Mouse (Mus musculus): Measurements from ENCODE around the gene Kcnma1. TPM values are rescaled to one million over a fixed set of nuclear protein-coding genes. Genes with fewer than 3 reads are reported as not detected.
A peak's percentile ranks its signal among the peaks of the same experiment; 100 is the strongest.

The Kcnma1 gene
- polyA plus RNA-seq, 1 experiment from 2014 or later: 2.0 TPM

DNA sequence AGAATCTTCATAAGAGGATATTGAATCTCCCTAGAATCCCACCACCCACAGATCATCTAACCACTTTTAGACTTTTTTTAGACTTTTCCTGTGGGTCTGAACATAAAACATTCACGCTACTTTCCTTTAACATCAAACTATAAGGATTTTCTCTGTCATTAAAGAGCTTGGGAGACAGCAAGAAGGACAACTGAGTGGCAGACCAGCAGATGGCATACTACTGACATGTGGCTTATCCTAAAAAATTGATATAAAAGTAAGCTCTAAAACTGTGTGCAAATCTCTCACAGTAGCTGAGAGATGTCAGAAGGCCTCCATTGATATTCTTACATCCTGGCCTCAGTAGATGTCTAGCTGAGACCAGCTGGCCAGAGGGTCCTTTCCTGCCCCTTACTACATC is 4.3 kb downstream of the Kcnma1 start:
- Histone ChIP-seq H3K9me3 (ENCODE audit: low read length) (no peaks in the 10 kb centered on the region), H3K27me3 (ENCODE audit: insufficient read depth, low read length) (peaks cover 28% of the 10 kb centered on the region), H3K27ac (ENCODE audit: low read length) (no peak overlapping the region), H3K4me2 (replicated peaks; ENCODE audit: low read depth, low read length) (no peak overlapping the region), H3K4me1 (ENCODE audit: insufficient read depth, low read length) (no peaks in the 10 kb centered on the region), H3K9ac (replicated peaks; ENCODE audit: low read length) (no peak overlapping the region), H3K4me3 (ENCODE audit: low read length) (no peak overlapping the region), H3K36me3 (ENCODE audit: insufficient read depth, low read length) (no peaks in the 10 kb centered on the region)
- ATAC-seq (ENCODE audit: low FRiP score, low TSS enrichment): no peak
- WGBS: 82% methylated on average over 1 of the region's 1 CpGs

DNA sequence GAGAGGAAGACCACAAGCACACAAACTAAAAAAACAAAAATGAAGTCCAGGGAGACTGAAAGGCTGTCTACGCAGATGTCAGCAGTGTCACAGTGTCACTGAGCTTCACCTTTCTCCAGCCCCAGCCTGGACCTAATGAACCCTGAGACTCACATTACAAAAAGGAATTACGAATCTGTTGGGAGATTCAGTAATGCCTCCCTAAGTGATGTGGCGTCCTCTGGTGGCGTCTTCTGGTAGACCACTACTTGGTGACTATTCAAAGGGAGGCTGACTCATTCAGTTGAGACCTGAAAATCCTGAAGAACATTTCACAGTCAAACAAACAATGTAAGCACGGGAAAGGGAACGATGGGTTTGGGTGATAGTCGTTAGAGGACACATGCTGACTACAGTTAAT is 6.0 kb downstream of the Kcnma1 start:
- H3K4me3 ChIP-seq (ENCODE audit: low read length): no peak overlapping the region
- WGBS: 5% methylated on average over 7 of the region's 7 CpGs
- H3K4me2 ChIP-seq (replicated peaks; ENCODE audit: low read depth, low read length): no peak overlapping the region
- ATAC-seq (ENCODE audit: low FRiP score, low TSS enrichment): no peak
- H3K9me3 ChIP-seq (ENCODE audit: low read length): no peaks in the 10 kb centered on the region
- H3K27ac ChIP-seq (ENCODE audit: low read length): no peak overlapping the region
- peaks cover 5% of the 10 kb centered on the region; the same call in 1 of the 2 replicates for H3K4me1 ChIP-seq (ENCODE audit: insufficient read depth, low read length)
- no peak overlapping the region for H3K9ac ChIP-seq (replicated peaks; ENCODE audit: low read length)
- H3K27me3 ChIP-seq (ENCODE audit: insufficient read depth, low read length): peaks cover 45% of the 10 kb centered on the region
- no peaks in the 10 kb centered on the region for H3K36me3 ChIP-seq (ENCODE audit: insufficient read depth, low read length)

DNA sequence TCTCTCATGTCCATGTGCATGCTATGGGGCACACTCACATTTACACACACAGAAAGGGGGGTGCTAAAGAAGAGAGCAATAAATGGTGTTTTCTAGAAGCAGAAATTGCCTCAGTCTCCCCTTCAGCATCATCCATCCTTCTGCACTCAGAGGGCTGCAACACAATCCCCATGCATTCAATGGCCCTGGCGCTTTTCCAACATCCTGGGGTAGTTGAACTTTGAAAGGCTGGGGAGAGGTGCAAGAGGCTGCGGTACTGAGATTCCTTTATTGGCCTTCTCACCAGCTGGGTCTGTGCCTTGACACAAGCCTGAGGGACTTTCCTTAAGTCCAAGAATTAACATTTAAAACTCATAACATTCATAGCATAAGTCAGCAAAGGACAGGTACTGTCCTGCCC is 8.0 kb downstream of the Kcnma1 start:
- Histone ChIP-seq H3K9me3 (ENCODE audit: low read length) (no peaks in the 10 kb centered on the region), H3K4me1 (ENCODE audit: insufficient read depth, low read length) (peaks cover 6% of the 10 kb centered on the region; the same call in 1 of the 2 replicates), H3K9ac (replicated peaks; ENCODE audit: low read length) (no peak overlapping the region), H3K27ac (ENCODE audit: low read length) (no peak overlapping the region), H3K36me3 (ENCODE audit: insufficient read depth, low read length) (no peaks in the 10 kb centered on the region), H3K27me3 (ENCODE audit: insufficient read depth, low read length) (peaks cover 63% of the 10 kb centered on the region), H3K4me2 (replicated peaks; ENCODE audit: low read depth, low read length) (no peak overlapping the region), H3K4me3 (ENCODE audit: low read length) (no peak overlapping the region)
- no peak for ATAC-seq (ENCODE audit: low FRiP score, low TSS enrichment)
- 63% methylated on average over 2 of the region's 2 CpGs for WGBS

DNA sequence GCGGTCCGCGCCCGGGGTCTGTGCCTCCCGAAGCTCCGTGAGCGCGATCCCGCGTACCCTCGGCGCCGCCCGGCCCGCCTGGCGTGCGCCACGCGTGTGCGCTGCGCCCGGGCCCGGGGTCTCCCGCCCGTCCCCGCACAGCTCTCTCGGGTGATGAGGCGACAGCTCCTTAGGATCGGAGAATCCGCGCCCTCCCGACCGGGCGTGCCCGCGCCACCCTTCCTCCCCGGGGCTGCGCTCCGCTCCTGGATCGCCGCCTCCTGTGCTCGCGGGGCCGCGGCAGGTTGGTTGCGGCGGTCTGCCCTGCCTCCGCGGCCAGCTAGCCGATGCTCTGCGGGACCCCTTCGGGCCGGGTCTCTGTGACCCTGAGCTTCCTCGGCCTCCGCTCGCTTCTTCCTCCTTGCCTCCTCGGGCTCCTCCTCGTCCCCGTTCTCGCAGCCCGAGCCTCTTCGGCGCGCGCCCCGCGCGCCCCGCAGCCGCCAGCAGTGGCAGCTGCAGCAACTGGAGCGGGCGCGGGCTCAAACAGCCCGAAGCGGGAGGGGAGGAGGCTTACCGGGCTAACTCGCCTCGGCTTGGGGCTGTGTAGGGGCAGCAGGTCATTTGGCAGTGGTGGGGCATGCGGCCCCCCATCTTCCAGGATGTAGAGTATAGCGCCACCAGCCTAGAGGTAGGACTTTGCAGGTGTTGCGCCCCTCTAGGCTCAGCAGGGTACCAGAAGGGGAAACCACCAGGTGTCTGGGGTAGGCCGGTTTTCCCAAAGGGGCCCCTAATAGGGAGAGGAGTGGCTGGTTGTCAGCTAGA is 9.6 kb downstream of the Kcnma1 start:
- ATAC-seq (ENCODE audit: low FRiP score, low TSS enrichment): peak; percentile 67
- Histone ChIP-seq H3K27me3 (ENCODE audit: insufficient read depth, low read length) (peaks cover 71% of the 10 kb centered on the region), H3K4me1 (ENCODE audit: insufficient read depth, low read length) (peaks cover 6% of the 10 kb centered on the region; the same call in 1 of the 2 replicates), H3K9ac (replicated peaks; ENCODE audit: low read length) (peak overlapping the region; percentile 68), H3K9me3 (ENCODE audit: low read length) (no peaks in the 10 kb centered on the region), H3K4me2 (replicated peaks; ENCODE audit: low read depth, low read length) (peak overlapping the region; percentile 97), H3K27ac (ENCODE audit: low read length) (no peak overlapping the region), H3K4me3 (ENCODE audit: low read length) (peak overlapping the region; percentile 70), H3K36me3 (ENCODE audit: insufficient read depth, low read length) (no peaks in the 10 kb centered on the region)
- WGBS: under 1% methylated on average over 79 of the region's 82 CpGs

DNA sequence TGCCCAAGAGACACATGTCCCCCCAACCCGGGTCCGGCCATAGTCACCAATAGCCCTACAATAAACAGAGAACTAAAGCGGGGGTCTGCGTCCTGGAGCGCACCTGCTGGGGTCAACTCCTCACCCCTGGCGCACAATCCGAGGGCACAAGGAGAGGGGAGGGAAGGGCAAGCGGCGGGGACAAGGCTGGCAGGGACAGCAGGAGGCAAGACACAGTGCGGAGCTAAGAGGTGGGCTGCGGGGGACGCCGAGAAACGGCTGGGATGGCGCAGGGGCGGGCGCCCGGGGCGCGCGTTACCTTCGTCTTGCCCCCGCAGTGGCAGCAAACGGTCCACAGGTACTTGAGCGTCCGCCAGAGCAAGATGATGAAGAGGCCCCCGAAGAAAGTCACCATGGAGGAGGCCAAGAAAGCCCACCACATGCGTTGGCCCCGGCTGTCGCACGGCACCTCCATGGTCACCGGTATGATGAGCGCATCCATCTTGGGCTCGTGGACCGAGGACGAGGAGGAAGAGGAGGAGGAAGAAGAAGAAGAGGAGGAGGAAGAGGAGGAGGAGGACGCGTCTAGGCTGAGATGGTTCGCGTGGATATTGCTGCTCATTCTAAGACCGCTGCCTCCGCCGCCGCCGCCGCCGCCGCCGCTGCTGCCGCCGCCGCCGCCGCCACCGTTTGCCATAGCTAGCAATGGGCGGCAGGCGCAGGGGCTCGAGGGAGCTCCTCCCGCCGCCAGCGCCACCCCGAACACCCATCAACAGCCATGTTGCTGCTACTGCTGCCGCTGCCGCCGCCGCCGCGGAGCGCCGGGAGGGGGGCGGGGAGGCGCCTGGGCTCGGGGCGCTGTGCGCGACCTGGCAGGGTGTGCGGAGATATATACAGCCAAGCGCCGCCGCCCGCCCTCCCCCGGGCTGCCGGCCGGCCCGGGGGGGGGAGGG is 10.6 kb downstream of the Kcnma1 start:
- peak; percentile 44 for ATAC-seq (ENCODE audit: low FRiP score, low TSS enrichment)
- WGBS: under 1% methylated on average over 70 of the region's 85 CpGs
- peaks cover 69% of the 10 kb centered on the region for H3K27me3 ChIP-seq (ENCODE audit: insufficient read depth, low read length)

DNA sequence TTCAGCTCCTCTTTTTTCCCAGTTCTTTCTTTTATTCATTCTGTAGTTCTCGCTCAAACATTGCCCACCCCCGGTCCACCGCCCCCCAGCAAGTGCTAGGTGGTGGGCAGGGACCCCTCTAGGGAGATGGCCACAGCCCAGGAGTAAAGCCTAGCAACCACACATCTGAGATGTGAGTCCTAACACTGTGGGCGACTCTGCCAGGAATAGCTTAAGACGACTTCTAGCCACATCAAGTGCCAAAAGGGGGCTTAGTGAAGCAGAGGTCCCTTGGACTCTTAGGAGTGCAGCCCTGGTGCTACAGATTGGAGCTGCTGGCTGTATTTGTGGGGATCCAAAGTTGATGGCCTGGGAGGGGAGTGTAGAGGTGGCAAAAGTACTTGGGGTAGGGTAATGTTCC is 11.6 kb downstream of the Kcnma1 start:
- 49% methylated on average over 5 of the region's 5 CpGs for WGBS
- Histone ChIP-seq H3K4me2 (replicated peaks; ENCODE audit: low read depth, low read length) (no peak overlapping the region), H3K27me3 (ENCODE audit: insufficient read depth, low read length) (peaks cover 68% of the 10 kb centered on the region)

More for the DNA sequence above, 10.6 kb downstream of the Kcnma1 start:
- H3K27ac ChIP-seq (ENCODE audit: low read length): no peak overlapping the region
- H3K4me3 ChIP-seq (ENCODE audit: low read length): peak overlapping the region; percentile 70
- H3K4me1 ChIP-seq (ENCODE audit: insufficient read depth, low read length): peaks cover 6% of the 10 kb centered on the region; the same call in 1 of the 2 replicates
- no peaks in the 10 kb centered on the region for H3K9me3 ChIP-seq (ENCODE audit: low read length)
- no peaks in the 10 kb centered on the region for H3K36me3 ChIP-seq (ENCODE audit: insufficient read depth, low read length)
- peak overlapping the region; percentile 97 for H3K4me2 ChIP-seq (replicated peaks; ENCODE audit: low read depth, low read length)
- H3K9ac ChIP-seq (replicated peaks; ENCODE audit: low read length): peak overlapping the region; percentile 68

DNA sequence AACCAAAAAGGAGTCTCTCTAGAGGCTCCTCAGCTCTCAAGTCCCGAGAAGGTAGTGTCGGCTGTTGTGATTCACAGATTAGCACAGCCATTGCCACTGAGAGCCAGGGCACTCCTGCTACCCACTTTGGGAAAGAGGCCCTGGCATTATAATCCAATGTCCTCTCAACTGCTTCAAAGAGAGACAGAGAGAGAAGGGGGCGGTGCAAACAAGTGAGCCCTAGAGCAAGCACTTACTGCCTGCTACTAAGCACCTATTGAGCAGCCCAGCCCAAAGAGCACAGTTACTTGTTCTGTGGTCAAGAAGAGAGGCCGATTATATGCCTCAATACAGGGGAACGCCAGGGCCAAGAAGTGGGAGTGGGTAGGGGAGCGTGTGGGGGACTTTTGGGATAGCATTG is 16.4 kb downstream of the Kcnma1 start:
- Histone ChIP-seq H3K36me3 (ENCODE audit: insufficient read depth, low read length) (no peaks in the 10 kb centered on the region), H3K4me3 (ENCODE audit: low read length) (no peak overlapping the region), H3K27me3 (ENCODE audit: insufficient read depth, low read length) (peaks cover 25% of the 10 kb centered on the region), H3K9me3 (ENCODE audit: low read length) (no peaks in the 10 kb centered on the region), H3K4me2 (replicated peaks; ENCODE audit: low read depth, low read length) (no peak overlapping the region), H3K9ac (replicated peaks; ENCODE audit: low read length) (no peak overlapping the region), H3K4me1 (ENCODE audit: insufficient read depth, low read length) (no peaks in the 10 kb centered on the region), H3K27ac (ENCODE audit: low read length) (no peak overlapping the region)
- ATAC-seq (ENCODE audit: low FRiP score, low TSS enrichment): no peak
- 73% methylated on average over 6 of the region's 6 CpGs for WGBS

More for the DNA sequence above, 11.6 kb downstream of the Kcnma1 start:
- no peak for ATAC-seq (ENCODE audit: low FRiP score, low TSS enrichment)
- Histone ChIP-seq H3K27ac (ENCODE audit: low read length) (no peak overlapping the region), H3K9ac (replicated peaks; ENCODE audit: low read length) (no peak overlapping the region), H3K4me3 (ENCODE audit: low read length) (no peak overlapping the region), H3K36me3 (ENCODE audit: insufficient read depth, low read length) (no peaks in the 10 kb centered on the region), H3K4me1 (ENCODE audit: insufficient read depth, low read length) (peaks cover 6% of the 10 kb centered on the region; the same call in 1 of the 2 replicates), H3K9me3 (ENCODE audit: low read length) (no peaks in the 10 kb centered on the region)

DNA sequence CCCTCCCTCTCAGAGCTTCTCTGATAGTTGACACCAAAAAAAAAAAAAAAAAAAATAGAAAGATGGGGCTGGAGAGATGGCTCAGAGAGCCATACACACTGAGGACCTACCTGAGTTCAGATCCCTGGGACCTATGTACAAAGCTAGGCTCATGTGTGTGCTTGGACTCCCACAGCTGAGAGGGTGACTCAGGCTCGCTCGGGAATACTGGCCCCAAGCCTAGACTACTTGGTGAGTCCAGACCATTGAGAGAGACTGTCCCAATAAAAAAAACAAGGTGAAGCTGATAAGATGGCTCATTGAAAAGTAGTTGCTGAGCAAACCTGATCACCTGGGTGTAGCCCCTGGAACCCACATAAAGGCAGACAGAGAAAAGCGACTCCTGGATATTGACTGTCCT is 18.5 kb downstream of the Kcnma1 start:
- ATAC-seq (ENCODE audit: low FRiP score, low TSS enrichment): no peak
- no peak overlapping the region for H3K27ac ChIP-seq (ENCODE audit: low read length)
- no peaks in the 10 kb centered on the region for H3K4me1 ChIP-seq (ENCODE audit: insufficient read depth, low read length)
- no peak overlapping the region for H3K4me3 ChIP-seq (ENCODE audit: low read length)
- H3K36me3 ChIP-seq (ENCODE audit: insufficient read depth, low read length): no peaks in the 10 kb centered on the region
- H3K27me3 ChIP-seq (ENCODE audit: insufficient read depth, low read length): peaks cover 6% of the 10 kb centered on the region
- H3K9ac ChIP-seq (replicated peaks; ENCODE audit: low read length): no peak overlapping the region
- 83% methylated on average over 3 of the region's 3 CpGs for WGBS
- H3K9me3 ChIP-seq (ENCODE audit: low read length): no peaks in the 10 kb centered on the region
- no peak overlapping the region for H3K4me2 ChIP-seq (replicated peaks; ENCODE audit: low read depth, low read length)

DNA sequence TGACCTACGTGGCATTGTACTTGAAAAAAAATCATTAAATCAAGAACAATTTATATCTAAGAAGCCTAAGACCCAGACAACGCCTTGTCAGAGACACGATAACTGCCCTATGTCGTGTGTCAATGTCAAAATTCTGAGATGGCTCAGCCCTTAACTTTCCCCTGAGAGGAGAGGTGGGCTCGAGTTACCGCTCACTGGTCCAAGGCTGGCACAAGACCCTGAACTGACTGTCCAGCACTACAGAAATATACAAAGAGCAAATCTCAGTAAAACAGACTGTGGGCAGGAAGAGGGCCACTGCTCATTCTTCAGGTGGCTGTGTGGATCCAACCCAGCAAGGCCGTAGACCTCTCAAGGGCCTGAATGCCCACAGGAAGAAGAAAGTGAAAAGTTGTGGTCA is 23.4 kb downstream of the Kcnma1 start:
- Histone ChIP-seq H3K4me2 (replicated peaks; ENCODE audit: low read depth, low read length) (no peak overlapping the region), H3K27ac (ENCODE audit: low read length) (no peak overlapping the region), H3K9me3 (ENCODE audit: low read length) (no peaks in the 10 kb centered on the region), H3K36me3 (ENCODE audit: insufficient read depth, low read length) (no peaks in the 10 kb centered on the region), H3K4me3 (ENCODE audit: low read length) (no peak overlapping the region), H3K4me1 (ENCODE audit: insufficient read depth, low read length) (peaks cover 6% of the 10 kb centered on the region; the same call in 1 of the 2 replicates), H3K27me3 (ENCODE audit: insufficient read depth, low read length) (no peaks in the 10 kb centered on the region), H3K9ac (replicated peaks; ENCODE audit: low read length) (no peak overlapping the region)
- no peak for ATAC-seq (ENCODE audit: low FRiP score, low TSS enrichment)
- 77% methylated on average over 7 of the region's 7 CpGs for WGBS

Measured in kidney, embryonic 16.5 days (tissue).